24 mouse cellular contexts compared by ENCODE assay signal in genomic region chr17:24364461-24364860, GRCm38 (mm10). TPM values are rescaled to one million over a fixed set of nuclear protein-coding genes. Genes with fewer than 3 reads are reported as not detected.
DNase-seq lines count a peak whose midpoint lies in the region; ATAC-seq lines count a peak whose summit lies in the region.
"Had no signal": no experiment of that assay in that cellular context is flagged by ENCODE, and none has a peak within 500 bp of the region (broad histone marks: within the 10 kb centered on the region; RNA-seq: fewer than 3 reads in every experiment).

No protein-coding gene starts in this region.

- WGBS in neural tube, embryonic 12.5 days, result 90% methylated on average over 9 of the region's 9 CpGs
- 88% methylated on average over 9 of the region's 9 CpGs for WGBS in neural tube, embryonic 15.5 days
- 93% methylated on average over 9 of the region's 9 CpGs for whole genome bisulfite sequencing in hindbrain, embryonic 14.5 days

- no peaks in the 10 kb centered on the region for H3K4me1 ChIP-seq in neural tube, embryonic 12.5 days
- no peaks in the 10 kb centered on the region for H3K4me1 ChIP-seq in neural tube, embryonic 15.5 days
- no peaks in the 10 kb centered on the region for H3K4me1 ChIP-seq in hindbrain, embryonic 14.5 days (replicated peaks; ENCODE audit: control insufficient read depth, insufficient read depth, low read length)
- H3K4me1 ChIP-seq: forebrain, embryonic 13.5 days had no signal

- no peak overlapping the region for H3K4me3 ChIP-seq in neural tube, embryonic 12.5 days
- no peak overlapping the region for H3K4me3 ChIP-seq in neural tube, embryonic 15.5 days (replicated peaks)
- H3K4me3 ChIP-seq in hindbrain, embryonic 14.5 days (replicated peaks; ENCODE audit: low read length), result no peak overlapping the region
- H3K4me3 ChIP-seq: embryonic facial prominence, embryonic 10.5 days; forebrain, embryonic 13.5 days; heart, embryonic 13.5 days had no signal

- peak overlapping the region; percentile 5; the same call in 1 of the 2 replicates for H3K9ac ChIP-seq in neural tube, embryonic 12.5 days
- H3K9ac ChIP-seq in neural tube, embryonic 15.5 days (replicated peaks), result no peak overlapping the region
- no peak overlapping the region for H3K9ac ChIP-seq in hindbrain, embryonic 14.5 days
- H3K9ac ChIP-seq: forebrain, embryonic 13.5 days; forebrain, postnatal 0 days; heart, embryonic 13.5 days had no signal

- H3K4me2 ChIP-seq in neural tube, embryonic 12.5 days (replicated peaks), result no peak overlapping the region
- H3K4me2 ChIP-seq in neural tube, embryonic 15.5 days, result no peak overlapping the region
- H3K4me2 ChIP-seq in hindbrain, embryonic 14.5 days (replicated peaks), result no peak overlapping the region
- H3K4me2 ChIP-seq: forebrain, embryonic 13.5 days; heart, embryonic 13.5 days had no signal

- peaks cover 35% of the 10 kb centered on the region for H3K36me3 ChIP-seq in neural tube, embryonic 12.5 days
- peaks cover 49% of the 10 kb centered on the region for H3K36me3 ChIP-seq in neural tube, embryonic 15.5 days
- peaks cover 59% of the 10 kb centered on the region for H3K36me3 ChIP-seq in hindbrain, embryonic 14.5 days (replicated peaks; ENCODE audit: control insufficient read depth, insufficient read depth)

- no peaks in the 10 kb centered on the region for H3K9me3 ChIP-seq in neural tube, embryonic 12.5 days
- no peaks in the 10 kb centered on the region for H3K9me3 ChIP-seq in neural tube, embryonic 15.5 days (replicated peaks)
- H3K9me3 ChIP-seq in hindbrain, embryonic 14.5 days (ENCODE audit: control insufficient read depth, low read length), result no peaks in the 10 kb centered on the region
- H3K9me3 ChIP-seq: embryonic facial prominence, embryonic 10.5 days; forebrain, embryonic 13.5 days; heart, embryonic 13.5 days had no signal

- H3K27ac ChIP-seq in neural tube, embryonic 12.5 days, result no peak overlapping the region
- no peak overlapping the region for H3K27ac ChIP-seq in neural tube, embryonic 15.5 days (replicated peaks)
- H3K27ac ChIP-seq in hindbrain, embryonic 14.5 days, result no peak overlapping the region
- H3K27ac ChIP-seq: embryonic facial prominence, embryonic 10.5 days; forebrain, embryonic 13.5 days; heart, embryonic 13.5 days; hindbrain, postnatal 0 days had no signal

- ATAC-seq in neural tube, embryonic 12.5 days (ENCODE audit: low FRiP score, low read depth), result no peak
- ATAC-seq in neural tube, embryonic 15.5 days (ENCODE audit: low FRiP score), result no peak
- ATAC-seq in hindbrain, embryonic 14.5 days (ENCODE audit: low FRiP score), result no peak
- ATAC-seq: forebrain, embryonic 13.5 days; forebrain, postnatal 0 days; hindbrain, postnatal 0 days had no signal

- DNase-seq in cerebellum, adult 11-12 months, result peak; percentile 72
- DNase-seq in cerebellum, postnatal 4 days (ENCODE audit: low spot score in 2 of 2), result no peak
- peak; percentile 72 for DNase-seq in cerebellum, adult 9-11 months
- DNase-seq in cerebellum, postnatal 36 days, result peak; percentile 53 to 62
- DNase-seq in hindbrain, embryonic 14.5 days (ENCODE audit: low spot score), result no peak
- DNase-seq in layer of hippocampus, postnatal 25 days (ENCODE audit: extremely low spot score in 1 of 2, low spot score in 1 of 2), result no peak
- DNase-seq: adrenal gland, postnatal 14 days; forebrain, postnatal 0 days; gastrocnemius, postnatal 14 days; heart, postnatal 36 days; kidney, adult 11 months had no signal

- no peaks in the 10 kb centered on the region for H3K27me3 ChIP-seq in neural tube, embryonic 12.5 days (replicated peaks)
- no peaks in the 10 kb centered on the region for H3K27me3 ChIP-seq in neural tube, embryonic 15.5 days (replicated peaks)
- no peaks in the 10 kb centered on the region for H3K27me3 ChIP-seq in hindbrain, embryonic 14.5 days (ENCODE audit: control insufficient read depth, insufficient read depth, low read length)
- H3K27me3 ChIP-seq: forebrain, embryonic 13.5 days; heart, embryonic 13.5 days had no signal

RNA-seq across cellular contexts. Expression of gene Abca3, which starts 12.7 kb away (rescaled TPM):
- polyA plus RNA-seq in neural tube, embryonic 12.5 days (2016; fragmentation: Nextera tagmentation; extraction: Ambion mirVana), result 22.9 and 25.8 TPM in 2 replicates
- polyA plus RNA-seq in neural tube, embryonic 15.5 days (2015; fragmentation: Nextera tagmentation; extraction: Ambion mirVana), result 25.5 and 29.4 TPM in 2 replicates
- 32.8 and 34.8 TPM in 2 replicates for polyA plus RNA-seq in hindbrain, embryonic 14.5 days (2014; fragmentation: Nextera tagmentation; extraction: Ambion mirVana)
- 10 to 100 TPM; 70.7 to 75.2 TPM for total RNA-seq in layer of hippocampus, postnatal 25 days (2021)

RNA-seq across cellular contexts. Expression of gene Abca17, which starts 13.6 kb away (rescaled TPM):
- polyA plus RNA-seq in neural tube, embryonic 12.5 days (2016; fragmentation: Nextera tagmentation; extraction: Ambion mirVana), result 0.13 and 0.22 TPM in 2 replicates
- 0.70 and 1.3 TPM in 2 replicates for polyA plus RNA-seq in neural tube, embryonic 15.5 days (2015; fragmentation: Nextera tagmentation; extraction: Ambion mirVana)
- polyA plus RNA-seq in hindbrain, embryonic 14.5 days (2014; fragmentation: Nextera tagmentation; extraction: Ambion mirVana), result 0.63 and 1.1 TPM in 2 replicates
- 1 to 10 TPM in 1 of 2 experiments, under 1 TPM in 1; 0.47 to 1.2 TPM for total RNA-seq in layer of hippocampus, postnatal 25 days (2021)
- total RNA-seq: adrenal gland, postnatal 14 days; gastrocnemius, adult 18-20 months; granulocyte monocyte progenitor cell, adult 5-6 weeks had no signal
- polyA plus RNA-seq: C2C12; embryonic facial prominence, embryonic 10.5 days; embryonic facial prominence, embryonic 14.5 days; heart, postnatal 0 days; hindbrain, embryonic 11.5 days; intestine, embryonic 14.5 days had no signal

RNA-seq across cellular contexts. Expression of gene Rnps1, which starts 49.9 kb away (rescaled TPM):
- 333 and 341 TPM in 2 replicates for polyA plus RNA-seq in neural tube, embryonic 12.5 days (2016; fragmentation: Nextera tagmentation; extraction: Ambion mirVana)
- polyA plus RNA-seq in neural tube, embryonic 15.5 days (2015; fragmentation: Nextera tagmentation; extraction: Ambion mirVana), result 289 and 293 TPM in 2 replicates
- 278 and 280 TPM in 2 replicates for polyA plus RNA-seq in hindbrain, embryonic 14.5 days (2014; fragmentation: Nextera tagmentation; extraction: Ambion mirVana)
- 100 to 1,000 TPM; 117 to 120 TPM for total RNA-seq in layer of hippocampus, postnatal 25 days (2021)

Comparison
In these comparisons a context has a peak if more than half of its experiments do, and no peak if none do; other contexts are left out.
1. DNase-seq: peak in cerebellum, adult 11-12 months (single experiment), cerebellum, adult 9-11 months (single experiment) and cerebellum, postnatal 36 days (2 of 2); none in cerebellum, postnatal 4 days (0 of 2), hindbrain, embryonic 14.5 days (single experiment) and layer of hippocampus, postnatal 25 days (0 of 2).